8 mouse cellular contexts compared by ENCODE assay signal in genomic region chr2:136485815-136486619, GRCm38 (mm10). TPM values are rescaled to one million over a fixed set of nuclear protein-coding genes. Genes with fewer than 3 reads are reported as not detected.
DNase-seq lines count a peak whose midpoint lies in the region; ATAC-seq lines count a peak whose summit lies in the region.

No protein-coding gene starts in this region.

- peak overlapping the region; percentile 82 for H3K27ac ChIP-seq in forebrain, embryonic 10.5 days
- H3K27ac ChIP-seq in liver, embryonic 16.5 days (ENCODE audit: low read length), result no peak overlapping the region
- peak overlapping the region; percentile 60; the same call in 1 of the 2 replicates for H3K27ac ChIP-seq in neural tube, embryonic 15.5 days (replicated peaks)

- H3K27me3 ChIP-seq in forebrain, embryonic 10.5 days (ENCODE audit: poor library complexity, severe bottlenecking), result no peaks in the 10 kb centered on the region
- no peaks in the 10 kb centered on the region for H3K27me3 ChIP-seq in liver, embryonic 16.5 days (ENCODE audit: control insufficient read depth, insufficient read depth, low read depth, low read length)
- no peaks in the 10 kb centered on the region for H3K27me3 ChIP-seq in neural tube, embryonic 15.5 days (replicated peaks)

- peak; percentile 39; the same call in 1 of the 2 replicates for ATAC-seq in liver, embryonic 16.5 days (ENCODE audit: low read depth)
- ATAC-seq in neural tube, embryonic 15.5 days (ENCODE audit: low FRiP score), result peak; percentile 82

- no peaks in the 10 kb centered on the region for H3K36me3 ChIP-seq in forebrain, embryonic 10.5 days (replicated peaks)
- H3K36me3 ChIP-seq in liver, embryonic 16.5 days (ENCODE audit: control insufficient read depth, insufficient read depth), result no peaks in the 10 kb centered on the region
- H3K36me3 ChIP-seq in neural tube, embryonic 15.5 days, result no peaks in the 10 kb centered on the region

- no peaks in the 10 kb centered on the region for H3K9me3 ChIP-seq in forebrain, embryonic 10.5 days
- no peaks in the 10 kb centered on the region for H3K9me3 ChIP-seq in liver, embryonic 16.5 days (replicated peaks; ENCODE audit: control insufficient read depth, low read length)
- no peaks in the 10 kb centered on the region for H3K9me3 ChIP-seq in neural tube, embryonic 15.5 days (replicated peaks)

- intact Hi-C loops in heart, postnatal 10 days (cut with DNase I), result loop anchor here (1.0 to 5.0 kb wide), 5 partner anchors 111 to 1457 kb away; no protein-coding TSS in a partner anchor

- H3K4me2 ChIP-seq in liver, embryonic 16.5 days (ENCODE audit: low read depth, low read length), result no peak overlapping the region
- H3K4me2 ChIP-seq in neural tube, embryonic 15.5 days, result peak overlapping the region; percentile 34; the same call in 1 of the 2 replicates

- peak; percentile 63 for DNase-seq in MEL-GATA-1-ER (ENCODE audit: extremely low read depth, low read depth)
- peak; percentile 74 for DNase-seq in c-Kit-positive CD71-negative TER-119-negative erythroid progenitor cells, embryonic 14.5 days (ENCODE audit: low read depth)
- DNase-seq in forebrain, embryonic 10.5 days (ENCODE audit: extremely low spot score, low spot score), result peak; percentile 68
- peak; percentile 63 to 84 for DNase-seq in heart, postnatal 10 days
- DNase-seq in kidney, postnatal 4 days, result peak; percentile 81
- no peak for DNase-seq in natural killer cell, adult 2 months (ENCODE audit: low spot score in 2 of 2)

- H3K4me1 ChIP-seq in forebrain, embryonic 10.5 days, result peaks cover 5% of the 10 kb centered on the region
- H3K4me1 ChIP-seq in liver, embryonic 16.5 days (ENCODE audit: control insufficient read depth, low read depth, low read length), result no peaks in the 10 kb centered on the region
- H3K4me1 ChIP-seq in neural tube, embryonic 15.5 days, result peaks cover 4% of the 10 kb centered on the region

- no peak overlapping the region for H3K9ac ChIP-seq in liver, embryonic 16.5 days (ENCODE audit: low read depth, low read length)
- H3K9ac ChIP-seq in neural tube, embryonic 15.5 days (replicated peaks), result no peak overlapping the region

- H3K4me3 ChIP-seq in forebrain, embryonic 10.5 days, result no peak overlapping the region
- H3K4me3 ChIP-seq in liver, embryonic 16.5 days (ENCODE audit: low read depth, low read length), result no peak overlapping the region
- H3K4me3 ChIP-seq in neural tube, embryonic 15.5 days (replicated peaks), result no peak overlapping the region

- 22% methylated on average over 6 of the region's 6 CpGs for WGBS in forebrain, embryonic 10.5 days
- 10% methylated on average over 6 of the region's 6 CpGs for WGBS in liver, embryonic 16.5 days (ENCODE audit: insufficient replicate concordance)
- WGBS in neural tube, embryonic 15.5 days, result 16% methylated on average over 6 of the region's 6 CpGs

RNA-seq across cellular contexts. Expression of gene Ankef1, which starts 15.7 kb away (rescaled TPM):
- 0.70 and 0.79 TPM in 2 replicates for polyA plus RNA-seq in forebrain, embryonic 10.5 days (2016; fragmentation: Nextera tagmentation; extraction: Ambion mirVana)
- under 1 TPM; 0.41 to 0.52 TPM for total RNA-seq in heart, postnatal 10 days (2021)
- not detected in 2 replicates for polyA plus RNA-seq in liver, embryonic 16.5 days (2015; fragmentation: Nextera tagmentation; extraction: Ambion mirVana)
- polyA plus RNA-seq in neural tube, embryonic 15.5 days (2015; fragmentation: Nextera tagmentation; extraction: Ambion mirVana), result 0.78 and 0.90 TPM in 2 replicates

Comparison
In these comparisons a context has a peak if more than half of its experiments do, and no peak if none do; other contexts are left out.
1. DNase-seq: peak in MEL-GATA-1-ER (single experiment), c-Kit-positive CD71-negative TER-119-negative erythroid progenitor cells, embryonic 14.5 days (single experiment), forebrain, embryonic 10.5 days (single experiment), heart, postnatal 10 days (2 of 2) and kidney, postnatal 4 days (2 of 2); none in natural killer cell, adult 2 months (0 of 2).